Mouse (Mus musculus) neural tube, embryonic 13.5 days (tissue): Measurements from ENCODE around the gene Kcnip2. TPM values are rescaled to one million over a fixed set of nuclear protein-coding genes. Genes with fewer than 3 reads are reported as not detected.

Experiments used
- ATAC-seq: fragments of 200-750 bp; cut with Nextera tagmentation; 2 replicates; pipeline ENCODE4 v1.8.0; 2017; ENCODE audit warnings: low read depth, mild to moderate bottlenecking, moderate TSS enrichment, moderate library complexity
- H3K27ac ChIP-seq: fragments of 300-500 bp; sonication (generic); replicated peaks from 2 replicates; pipeline ENCODE4 v1.5.1; 2015; ENCODE audit warnings: moderate library complexity, mild to moderate bottlenecking, inconsistent platforms
- H3K27me3 ChIP-seq: fragments of 300-500 bp; sonication (generic); 2 replicates; pipeline ENCODE4 v1.6.1; 2015; ENCODE audit warnings: mild to moderate bottlenecking, inconsistent platforms
- H3K36me3 ChIP-seq: fragments of 300-500 bp; sonication (generic); 2 replicates; pipeline ENCODE4 v1.6.1; 2015; ENCODE audit warnings: mild to moderate bottlenecking, inconsistent platforms
- H3K4me1 ChIP-seq: fragments of 300-500 bp; sonication (generic); replicated peaks from 2 replicates; pipeline ENCODE4 v1.6.1; 2015; ENCODE audit warnings: inconsistent platforms
- H3K4me2 ChIP-seq: fragments of 300-500 bp; sonication (generic); 2 replicates; pipeline ENCODE4 v1.6.1; 2015; ENCODE audit warnings: inconsistent platforms, mild to moderate bottlenecking, moderate library complexity
- H3K4me3 ChIP-seq: fragments of 300-500 bp; sonication (generic); 2 replicates; pipeline ENCODE4 v1.5.1; 2015; ENCODE audit warnings: mild to moderate bottlenecking, inconsistent platforms
- H3K9ac ChIP-seq: fragments of 300-500 bp; sonication (generic); 2 replicates; pipeline ENCODE4 v1.6.1; 2015; ENCODE audit warnings: moderate library complexity, mild to moderate bottlenecking, inconsistent platforms
- H3K9me3 ChIP-seq: fragments of 300-500 bp; sonication (generic); 2 replicates; pipeline ENCODE4 v1.6.1; 2016; ENCODE audit warnings: inconsistent platforms
- WGBS: fragments of 180-500 bp; shearing (Covaris S2); methylation state at CpG from one replicate; pipeline ENCODE4 v1.1.7; 2015; 5-methylcytosine and 5-hydroxymethylcytosine counted together
- polyA plus RNA-seq: library from polyadenylated mRNA; unstranded; fragments of >200 nt; fragmentation: Nextera tagmentation; extraction: Ambion mirVana; gene quantifications from 2 replicates; pipeline ENCODE4 v1.2.1, GENCODE M21; 2015

The Kcnip2 gene
- polyA plus RNA-seq: 8.3 and 8.4 TPM in 2 replicates

- peak within 1 kb of the TSS; percentile 20; the same call in 1 of the 2 replicates for H3K27ac ChIP-seq
- under 1% methylated on average over 29 of the region's 29 CpGs for WGBS
- H3K4me1 ChIP-seq: peaks cover 54% of the 10 kb centered on the region
- H3K9me3 ChIP-seq: no peaks in the 10 kb centered on the region
- peaks cover 7% of the 10 kb centered on the region; the same call in 1 of the 2 replicates for H3K36me3 ChIP-seq
- peak; percentile 54; the same call in 1 of the 2 replicates for ATAC-seq
- H3K27me3 ChIP-seq: peaks cover 9% of the 10 kb centered on the region; the same call in 1 of the 2 replicates
- peak within 1 kb of the TSS; percentile 67 for H3K9ac ChIP-seq
- H3K4me3 ChIP-seq: peak within 1 kb of the TSS; percentile 39
- peak within 1 kb of the TSS; percentile 78 for H3K4me2 ChIP-seq
Observed at GRCm38 (mm10) chr19:45815831-45816405, at the start of gene Kcnip2. Kcnip2 (minus strand) TSS chr19:45816061.

GRCm38 (mm10) chr19:45855284-45855920 is 39.5 kb upstream of the Kcnip2 start:
- Histone ChIP-seq H3K4me1 (peaks cover 27% of the 10 kb centered on the region), H3K9ac (0 out of 2 replicates have a peak overlapping the region, but pooled peaks have one; percentile 31), H3K36me3 (no peaks in the 10 kb centered on the region), H3K27ac (peak overlapping the region; percentile 67; the same call in 1 of the 2 replicates), H3K4me2 (no peak overlapping the region), H3K9me3 (no peaks in the 10 kb centered on the region), H3K27me3 (no peaks in the 10 kb centered on the region), H3K4me3 (no peak overlapping the region)
- ATAC-seq: no peak
- 69% methylated on average over 8 of the region's 8 CpGs for WGBS

GRCm38 (mm10) chr19:45854521-45854920 is 38.7 kb upstream of the Kcnip2 start:
- Histone ChIP-seq H3K4me1 (peaks cover 27% of the 10 kb centered on the region), H3K27ac (peak overlapping the region; percentile 67; the same call in 1 of the 2 replicates), H3K4me3 (no peak overlapping the region), H3K4me2 (no peak overlapping the region), H3K27me3 (no peaks in the 10 kb centered on the region), H3K9me3 (no peaks in the 10 kb centered on the region), H3K9ac (no peak overlapping the region), H3K36me3 (no peaks in the 10 kb centered on the region)
- ATAC-seq: peak; percentile 87
- 61% methylated on average over 7 of the region's 7 CpGs for WGBS

- 86% methylated on average over 4 of the region's 4 CpGs for WGBS
- Histone ChIP-seq H3K4me2 (no peak overlapping the region), H3K27ac (no peak overlapping the region)
Observed at GRCm38 (mm10) chr19:45847733-45848093, 31.9 kb upstream of the Kcnip2 start.

GRCm38 (mm10) chr19:45847016-45847732 is 31.3 kb upstream of the Kcnip2 start:
- ATAC-seq: no peak
- no peaks in the 10 kb centered on the region for H3K9me3 ChIP-seq
- 95% methylated on average over 3 of the region's 3 CpGs for WGBS

More at GRCm38 (mm10) chr19:45847733-45848093, 31.9 kb upstream of the Kcnip2 start:
- Histone ChIP-seq H3K27me3 (no peaks in the 10 kb centered on the region), H3K36me3 (no peaks in the 10 kb centered on the region), H3K4me3 (no peak overlapping the region), H3K4me1 (0 out of 2 replicates have a peak, but pooled peaks cover 11% of the 10 kb centered on the region), H3K9me3 (no peaks in the 10 kb centered on the region), H3K9ac (no peak overlapping the region)
- no peak for ATAC-seq

GRCm38 (mm10) chr19:45844209-45844608 is 28.3 kb upstream of the Kcnip2 start:
- Histone ChIP-seq H3K9ac (no peak overlapping the region), H3K4me2 (no peak overlapping the region), H3K4me3 (no peak overlapping the region), H3K4me1 (0 out of 2 replicates have a peak, but pooled peaks cover 6% of the 10 kb centered on the region), H3K9me3 (no peaks in the 10 kb centered on the region), H3K27me3 (no peaks in the 10 kb centered on the region), H3K36me3 (no peaks in the 10 kb centered on the region), H3K27ac (no peak overlapping the region)
- no peak for ATAC-seq
- WGBS: 44% methylated on average over 3 of the region's 3 CpGs

More at GRCm38 (mm10) chr19:45847016-45847732, 31.3 kb upstream of the Kcnip2 start:
- H3K27me3 ChIP-seq: no peaks in the 10 kb centered on the region
- no peak overlapping the region for H3K4me3 ChIP-seq
- H3K27ac ChIP-seq: no peak overlapping the region
- no peak overlapping the region for H3K4me2 ChIP-seq
- 0 out of 2 replicates have a peak, but pooled peaks cover 11% of the 10 kb centered on the region for H3K4me1 ChIP-seq
- no peak overlapping the region for H3K9ac ChIP-seq
- no peaks in the 10 kb centered on the region for H3K36me3 ChIP-seq

- WGBS: 47% methylated on average over 10 of the region's 10 CpGs
- Histone ChIP-seq H3K4me1 (0 out of 2 replicates have a peak, but pooled peaks cover 6% of the 10 kb centered on the region), H3K36me3 (no peaks in the 10 kb centered on the region), H3K9me3 (no peaks in the 10 kb centered on the region), H3K4me2 (no peak overlapping the region), H3K27ac (no peak overlapping the region), H3K27me3 (no peaks in the 10 kb centered on the region), H3K4me3 (no peak overlapping the region), H3K9ac (no peak overlapping the region)
- ATAC-seq: no peak
Observed at GRCm38 (mm10) chr19:45843424-45843823, 27.6 kb upstream of the Kcnip2 start.

GRCm38 (mm10) chr19:45837050-45837994 is 21.5 kb upstream of the Kcnip2 start:
- H3K9me3 ChIP-seq: no peaks in the 10 kb centered on the region
- 43% methylated on average over 12 of the region's 12 CpGs for WGBS
- no peak overlapping the region for H3K9ac ChIP-seq
- no peaks in the 10 kb centered on the region for H3K36me3 ChIP-seq
- H3K27ac ChIP-seq: no peak overlapping the region
- H3K27me3 ChIP-seq: no peaks in the 10 kb centered on the region
- H3K4me1 ChIP-seq: peaks cover 12% of the 10 kb centered on the region
- H3K4me2 ChIP-seq: no peak overlapping the region
- no peak overlapping the region for H3K4me3 ChIP-seq
- ATAC-seq: peak; percentile 89

- 80% methylated on average over 10 of the region's 10 CpGs for WGBS
- H3K27ac ChIP-seq: no peak overlapping the region; the same call in 1 of the 2 replicates
Observed at GRCm38 (mm10) chr19:45835490-45835889, 19.6 kb upstream of the Kcnip2 start.

GRCm38 (mm10) chr19:45833665-45834064 is 17.8 kb upstream of the Kcnip2 start:
- no peak for ATAC-seq
- Histone ChIP-seq H3K4me1 (peaks cover 12% of the 10 kb centered on the region), H3K9ac (no peak overlapping the region), H3K36me3 (no peaks in the 10 kb centered on the region), H3K9me3 (no peaks in the 10 kb centered on the region), H3K4me3 (no peak overlapping the region), H3K27me3 (no peaks in the 10 kb centered on the region), H3K4me2 (no peak overlapping the region), H3K27ac (no peak overlapping the region)
- 89% methylated on average over 10 of the region's 10 CpGs for WGBS

More at GRCm38 (mm10) chr19:45835490-45835889, 19.6 kb upstream of the Kcnip2 start:
- Histone ChIP-seq H3K4me3 (no peak overlapping the region), H3K36me3 (no peaks in the 10 kb centered on the region), H3K27me3 (no peaks in the 10 kb centered on the region), H3K4me1 (peaks cover 12% of the 10 kb centered on the region), H3K4me2 (no peak overlapping the region), H3K9me3 (no peaks in the 10 kb centered on the region), H3K9ac (no peak overlapping the region)
- no peak for ATAC-seq

GRCm38 (mm10) chr19:45830679-45831078 is 14.8 kb upstream of the Kcnip2 start:
- Histone ChIP-seq H3K4me2 (no peak overlapping the region), H3K9ac (no peak overlapping the region), H3K4me1 (no peaks in the 10 kb centered on the region), H3K4me3 (no peak overlapping the region), H3K27ac (no peak overlapping the region), H3K36me3 (peaks cover 5% of the 10 kb centered on the region), H3K9me3 (no peaks in the 10 kb centered on the region), H3K27me3 (no peaks in the 10 kb centered on the region)
- no peak for ATAC-seq
- 65% methylated on average over 2 of the region's 2 CpGs for WGBS
